Mouse (Mus musculus) thymus, postnatal 14 days (tissue): ENCODE data around the gene Ttc7.

ENCODE experiments used
- DNase-seq: peaks from one replicate; pipeline ENCODE4 v3.0.0; 2021

Ttc7 gene

DNA sequence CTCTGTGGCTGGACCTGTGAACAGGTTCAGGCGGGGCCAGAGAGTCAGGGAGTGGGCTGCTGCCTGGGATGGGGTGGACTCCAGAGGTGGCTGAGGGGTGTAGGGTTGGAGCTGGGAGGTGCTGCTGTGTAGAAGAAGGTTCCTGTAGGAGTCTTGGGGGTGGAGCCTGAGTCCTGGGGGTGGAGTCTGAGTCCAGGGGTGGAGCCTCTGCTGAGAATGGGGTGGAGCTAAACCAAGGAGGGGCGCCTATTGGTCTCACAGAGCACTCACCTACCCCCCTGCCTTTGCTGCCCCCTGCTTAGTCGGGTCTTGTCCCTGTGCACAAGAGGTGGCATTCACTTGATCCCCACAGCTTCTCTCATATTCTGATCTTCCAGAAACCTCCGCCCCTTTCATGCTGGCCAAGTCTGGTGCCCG, 31.9 kb downstream of the Ttc7 start:
- DNase-seq = peak; percentile 56

DNA sequence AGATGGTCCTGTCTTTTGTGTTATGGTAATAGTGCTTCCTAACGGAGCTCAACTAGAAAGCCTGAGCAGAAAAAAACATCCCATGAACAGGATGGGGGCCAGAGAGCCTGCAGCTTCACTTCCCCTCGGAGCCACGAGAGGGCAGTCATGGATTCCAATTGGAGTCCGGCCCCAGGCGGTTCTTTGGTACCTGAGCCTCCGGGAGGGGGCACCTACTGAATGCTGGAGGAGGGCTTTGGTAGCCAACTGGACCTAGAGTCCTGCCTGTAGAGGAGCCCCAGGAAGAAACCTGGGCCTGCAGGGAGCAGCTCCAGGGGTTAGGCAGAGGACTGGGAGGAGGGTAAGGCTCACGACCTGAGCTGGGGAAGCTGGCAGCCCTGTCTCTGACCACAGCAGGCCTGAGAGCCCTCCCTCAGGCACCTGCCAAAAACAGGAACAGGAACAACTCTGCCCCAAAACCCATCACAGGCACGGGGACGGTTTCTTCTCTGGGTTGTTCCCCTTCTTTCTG, 32.4 kb downstream of the Ttc7 start:
- peak; percentile 95 for DNase-seq

DNA sequence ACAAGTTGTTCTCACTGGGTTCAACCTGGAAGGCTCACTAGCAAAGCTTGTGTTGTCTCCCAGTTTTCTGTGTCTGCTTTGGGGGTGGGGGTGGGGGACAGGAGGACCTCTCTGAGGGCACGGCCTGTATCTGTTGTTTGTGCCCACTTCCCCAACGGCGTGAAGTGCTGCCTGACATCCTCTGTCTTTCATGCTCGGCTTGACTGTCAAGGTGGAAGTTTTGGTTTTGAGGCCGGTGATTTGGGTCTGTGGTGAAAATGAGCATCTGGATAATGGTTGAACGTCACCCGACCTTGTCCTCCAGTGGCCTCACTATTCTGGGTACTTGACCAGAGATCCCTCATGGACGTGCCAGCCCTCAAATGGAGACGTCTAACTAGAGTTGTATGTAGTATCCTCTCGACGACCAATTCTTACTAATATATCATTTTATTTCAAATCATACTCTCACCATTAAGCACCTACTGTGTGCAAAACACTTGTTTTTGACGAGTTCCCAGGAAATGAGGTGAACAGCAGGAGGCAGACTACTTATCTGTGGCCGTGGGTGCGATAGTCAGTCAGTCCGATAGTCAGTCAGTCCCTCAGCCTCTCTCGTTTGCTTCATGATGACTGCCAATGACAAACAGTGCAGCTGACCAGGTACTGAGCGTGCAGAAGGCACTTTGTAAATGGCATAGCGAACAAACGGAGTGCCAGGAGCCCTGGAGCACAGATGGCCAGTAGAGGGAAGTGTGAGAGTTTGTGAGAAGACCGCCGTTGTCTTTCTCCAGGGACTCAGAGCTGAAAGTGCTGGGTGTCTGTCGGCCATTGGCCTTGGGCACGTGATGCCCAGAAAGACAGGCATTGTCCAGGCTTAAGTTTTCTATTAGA, 33.4 kb downstream of the Ttc7 start:
- DNase-seq = no peak

DNA sequence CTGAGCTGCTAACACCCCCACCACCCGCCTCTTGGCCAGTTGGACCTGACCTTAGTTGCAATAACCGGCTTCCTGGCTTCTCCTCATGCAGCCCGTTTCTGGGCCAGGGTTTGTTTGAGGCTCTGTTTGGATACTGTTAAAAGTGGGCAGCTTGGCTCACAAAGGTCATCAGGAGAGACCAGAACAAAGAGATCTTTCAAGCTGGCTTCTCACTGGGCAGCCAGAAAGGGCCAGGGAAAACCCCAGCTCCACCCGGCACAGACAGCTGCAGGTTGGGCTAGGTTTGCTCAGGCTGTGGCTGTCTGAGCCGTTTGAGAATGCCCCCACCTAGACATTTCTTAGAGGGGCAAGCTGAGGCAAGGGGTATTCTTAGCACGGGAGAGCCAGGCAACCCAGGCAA, 34.6 kb downstream of the Ttc7 start:
- DNase-seq = no peak

DNA sequence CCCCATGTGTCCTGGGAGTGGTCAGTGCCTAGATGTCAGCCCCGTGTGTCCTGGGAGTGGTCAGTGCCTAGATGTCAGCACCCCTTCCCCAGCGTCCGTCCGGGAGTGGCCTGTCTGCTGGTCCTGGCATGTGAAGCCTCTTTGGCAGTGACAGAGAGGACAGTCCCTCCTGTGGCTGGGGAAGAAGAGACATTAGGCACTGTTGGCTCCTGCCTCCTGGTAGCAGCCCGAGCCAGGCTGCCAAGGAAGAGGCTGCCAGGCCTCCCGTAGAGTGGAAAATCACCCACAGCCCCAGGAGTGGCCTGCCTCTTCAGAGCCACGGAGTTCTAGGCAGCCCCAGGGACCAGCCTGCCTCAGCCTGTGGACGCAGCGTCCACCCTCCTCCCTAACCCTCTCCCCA, 35.3 kb downstream of the Ttc7 start:
- no peak for DNase-seq

DNA sequence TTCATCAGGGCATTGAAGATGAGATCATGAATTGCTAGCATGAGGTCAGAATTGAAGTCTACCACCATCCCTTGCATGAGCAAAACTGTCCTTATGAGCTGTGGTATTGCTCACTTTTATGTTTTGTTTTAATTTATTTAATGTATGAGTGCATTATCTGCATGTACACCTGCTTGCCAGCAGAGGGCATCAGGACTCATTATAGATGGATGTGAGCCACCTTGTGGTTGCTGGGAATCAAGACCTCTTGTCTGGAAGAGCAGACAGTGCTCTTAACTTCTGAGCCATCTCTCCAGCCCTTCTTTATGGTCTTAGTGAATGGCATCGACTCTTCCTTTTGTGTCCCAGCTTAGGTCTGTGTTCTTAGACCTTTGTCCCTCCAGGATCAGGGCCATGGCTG, 39.0 kb downstream of the Ttc7 start:
- peak; percentile 44 for DNase-seq

DNA sequence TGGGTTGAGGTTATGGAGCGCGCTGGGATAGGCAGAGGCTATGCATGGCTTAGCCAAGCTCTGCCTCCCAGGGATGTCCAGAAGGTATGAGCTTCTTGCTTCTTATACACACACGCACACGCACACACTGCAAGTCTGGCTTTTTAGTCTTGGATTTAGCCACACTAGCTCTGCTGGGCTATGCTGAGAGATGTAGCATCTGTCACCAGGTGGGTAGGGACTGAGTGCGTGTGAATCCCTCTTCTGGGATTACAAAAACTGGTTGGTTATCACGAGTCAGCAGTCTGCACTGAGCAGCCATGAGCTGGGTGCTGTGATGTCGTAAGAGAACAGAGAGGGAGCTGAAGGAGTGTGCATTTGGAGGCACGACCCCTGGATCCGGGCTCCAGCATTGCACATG, 40.5 kb downstream of the Ttc7 start:
- DNase-seq = no peak

DNA sequence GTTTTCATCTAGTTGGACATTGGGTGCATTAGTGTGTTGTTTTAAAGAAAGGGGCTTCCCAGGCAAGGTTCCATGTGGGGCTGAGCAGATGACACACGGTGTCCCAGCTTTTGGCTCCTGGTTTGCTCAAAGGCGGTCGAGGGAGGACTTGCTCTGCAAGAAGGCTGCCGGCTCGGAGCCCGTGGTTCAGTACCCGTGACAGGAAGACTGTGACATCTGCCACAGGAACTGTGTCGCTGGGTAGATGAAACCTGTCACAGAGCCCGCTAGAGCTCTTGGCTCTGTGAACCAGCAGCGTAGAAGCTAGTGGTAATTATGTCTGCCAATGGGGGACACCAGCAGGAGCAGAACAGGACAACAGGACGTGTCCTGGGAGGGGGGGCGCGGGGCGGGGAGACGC, 42.8 kb downstream of the Ttc7 start:
- DNase-seq = peak; percentile 69

DNA sequence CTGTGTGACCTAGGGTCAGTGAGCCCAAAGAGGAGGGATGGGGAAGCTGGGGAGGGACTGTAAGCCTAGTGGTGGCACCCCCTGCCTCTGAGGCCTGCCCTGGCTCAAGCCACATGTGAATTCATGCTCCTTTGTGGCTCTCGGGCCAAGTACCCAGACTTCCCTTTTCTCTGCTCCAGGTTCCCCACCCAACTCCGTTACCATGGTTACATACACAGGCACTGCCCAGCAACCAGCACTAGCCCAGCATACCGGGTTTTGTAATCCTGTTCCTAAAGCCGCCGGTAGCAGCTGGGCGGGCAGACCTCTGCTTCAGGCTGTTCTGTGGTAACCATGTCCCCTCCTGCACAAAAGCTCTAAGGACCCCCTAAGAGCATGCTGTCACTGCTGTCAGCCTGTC, 44.3 kb downstream of the Ttc7 start:
- DNase-seq = no peak

DNA sequence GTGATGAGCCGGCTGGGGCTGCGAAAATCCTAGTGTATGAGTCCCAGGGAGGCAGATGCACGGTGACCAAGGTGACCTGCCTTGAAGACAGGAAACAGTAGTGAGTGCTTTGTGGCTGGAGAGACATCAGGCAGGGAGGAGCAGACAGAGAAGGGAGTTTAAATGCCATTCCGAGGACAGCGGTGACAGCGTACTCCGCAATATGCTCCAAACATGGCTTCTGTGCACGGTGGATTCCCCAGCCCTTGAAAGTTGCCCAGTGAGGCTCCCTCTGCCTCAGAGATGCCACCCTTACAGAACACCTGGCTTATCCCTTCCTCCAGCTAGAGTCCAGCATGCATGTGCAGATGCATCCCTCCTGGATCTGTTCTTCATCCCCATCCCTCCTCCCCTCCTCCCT, 45.0 kb downstream of the Ttc7 start:
- no peak for DNase-seq

DNA sequence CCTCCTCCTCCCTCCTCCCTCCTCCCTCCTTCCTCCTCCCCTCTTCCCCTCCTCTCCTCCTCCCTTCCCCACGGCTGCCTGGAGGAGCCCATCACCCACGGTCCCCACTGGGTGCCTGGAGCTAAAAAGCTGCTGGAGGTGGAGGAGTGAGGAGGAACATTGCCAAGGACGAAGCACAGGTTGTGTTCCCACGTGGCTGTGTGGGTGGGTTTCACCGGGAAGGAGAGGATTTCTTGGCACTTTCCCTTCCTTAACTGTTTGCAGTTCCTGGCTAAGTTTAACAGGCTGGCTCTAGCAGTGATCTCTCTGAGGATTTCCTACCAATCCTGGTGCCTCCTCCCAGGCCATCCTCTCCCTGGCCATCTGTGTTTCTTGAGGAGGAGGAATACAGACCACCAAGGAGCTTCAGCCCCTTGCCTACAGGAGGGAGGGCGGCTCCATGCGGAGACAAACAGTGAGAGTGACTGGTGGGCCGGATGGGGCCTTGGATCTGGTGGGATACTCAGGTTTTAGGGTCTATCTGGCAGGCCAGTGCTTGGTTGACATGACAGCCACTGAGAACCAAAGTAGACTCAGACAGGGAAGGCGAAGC, 45.6 kb downstream of the Ttc7 start:
- DNase-seq = no peak

DNA sequence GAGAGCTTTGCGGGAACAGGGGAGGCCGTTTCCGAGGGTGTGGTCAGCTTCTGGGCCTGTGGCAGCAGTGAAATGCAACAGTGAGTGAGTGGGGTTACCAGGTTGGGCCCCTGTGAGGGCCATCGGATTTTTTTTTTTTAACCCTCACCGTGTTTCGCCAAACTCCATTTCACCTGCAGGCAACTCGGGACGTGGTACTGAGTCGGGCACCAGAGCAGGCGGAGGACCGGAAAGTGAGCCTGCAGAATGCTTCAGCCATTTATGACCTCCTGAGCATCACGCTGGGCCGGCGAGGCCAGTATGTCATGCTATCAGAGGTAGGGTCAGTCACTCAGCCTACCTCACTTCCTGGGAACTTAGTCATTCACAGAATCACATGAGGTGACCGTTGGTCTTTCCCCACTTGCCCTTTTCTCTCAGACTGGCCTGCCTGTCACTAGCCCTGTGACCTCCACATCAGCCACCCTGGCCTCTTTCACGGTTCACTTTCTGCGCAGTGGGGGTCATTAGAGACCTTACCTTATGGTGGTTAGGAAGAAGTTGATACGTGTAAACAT, 46.5 kb downstream of the Ttc7 start:
- DNase-seq = no peak

DNA sequence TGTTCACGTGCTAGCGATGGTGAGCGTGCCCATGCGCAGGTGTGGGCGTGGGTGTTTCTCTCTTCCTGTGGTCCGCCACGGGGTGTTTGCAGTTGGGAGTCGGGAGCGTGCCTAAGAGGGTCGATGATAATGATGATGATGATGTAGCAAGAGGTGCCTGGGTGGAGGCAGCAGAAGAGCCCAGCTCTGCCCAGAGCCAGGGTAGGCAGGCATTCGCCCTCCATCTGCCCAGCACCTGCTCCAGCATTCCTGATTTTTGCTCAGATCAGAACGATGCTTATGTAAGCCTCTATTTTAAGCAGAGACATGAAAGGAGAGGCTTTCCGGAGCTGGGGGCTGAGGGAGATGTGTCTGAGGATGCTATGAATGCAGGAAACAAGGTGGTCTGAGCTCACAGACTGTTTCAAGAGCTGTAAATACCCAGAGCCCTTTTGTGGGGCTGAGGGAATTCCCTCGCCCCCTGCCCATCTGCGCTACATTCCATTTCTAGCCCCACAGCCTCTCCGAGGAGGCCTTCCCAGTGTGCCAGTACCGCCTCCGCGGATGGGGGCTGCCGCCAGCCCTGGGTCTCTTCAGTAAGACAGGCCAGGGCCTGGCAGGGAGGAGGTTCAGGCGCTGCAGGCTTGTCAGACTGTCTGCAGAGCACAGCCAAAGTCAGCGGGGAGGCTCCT, 47.7 kb downstream of the Ttc7 start:
- no peak for DNase-seq

DNA sequence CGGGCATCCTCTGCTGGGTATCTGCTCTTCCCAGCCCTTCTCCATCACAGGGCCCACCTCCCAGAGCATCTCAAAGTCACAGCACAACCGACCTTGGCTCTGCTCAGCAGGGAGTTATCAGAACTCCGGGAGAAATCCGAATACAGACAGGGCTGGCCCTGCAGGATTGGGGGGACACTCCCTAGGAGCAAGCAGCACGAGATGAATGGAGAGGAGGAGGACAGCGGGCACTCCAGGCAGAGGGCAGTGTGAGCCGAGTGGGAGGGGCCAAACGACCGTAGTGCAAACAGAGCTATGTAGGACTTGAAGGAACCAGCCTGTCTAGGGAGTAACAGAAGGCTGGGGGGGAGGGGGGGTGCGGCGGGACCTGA, 48.2 kb downstream of the Ttc7 start:
- DNase-seq = no peak

DNA sequence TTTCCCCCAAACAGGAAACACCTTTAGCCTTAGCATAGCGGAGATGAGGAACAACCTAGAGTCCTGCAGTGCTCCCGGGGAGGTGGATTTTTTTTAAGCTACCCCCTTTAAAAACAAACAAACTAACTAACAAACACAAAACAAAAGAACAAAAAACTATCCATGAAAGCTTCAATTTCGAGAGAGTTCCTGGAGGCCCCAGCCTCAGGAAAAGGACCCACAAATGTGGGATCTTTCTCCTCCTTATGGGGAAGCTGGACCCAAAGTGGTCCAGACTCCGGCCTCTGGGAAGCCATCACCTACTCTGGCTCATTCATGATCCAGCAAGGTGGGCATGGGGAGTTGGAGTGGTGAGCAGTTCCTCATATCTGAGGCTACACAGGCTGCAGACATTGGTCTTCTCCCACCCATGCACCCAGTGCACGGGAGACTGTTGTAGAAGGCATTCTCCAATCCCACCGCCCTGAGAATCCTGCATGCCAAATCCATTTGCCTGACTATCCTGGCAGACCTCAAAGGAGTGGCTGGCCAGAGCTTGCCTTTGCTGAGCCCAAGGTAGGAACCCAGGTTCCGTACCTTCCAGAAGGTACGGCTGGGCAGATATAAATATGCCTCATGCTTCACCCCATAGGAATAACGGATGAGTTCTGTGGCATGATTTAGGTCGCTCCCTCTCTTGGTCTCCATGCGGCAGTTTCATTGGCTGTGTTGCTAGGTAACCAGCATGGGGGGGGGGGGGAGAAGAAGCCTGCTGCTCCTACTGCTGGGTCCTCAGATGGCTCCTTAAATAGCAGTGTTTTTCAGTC, 48.9 kb downstream of the Ttc7 start:
- no peak for DNase-seq

DNA sequence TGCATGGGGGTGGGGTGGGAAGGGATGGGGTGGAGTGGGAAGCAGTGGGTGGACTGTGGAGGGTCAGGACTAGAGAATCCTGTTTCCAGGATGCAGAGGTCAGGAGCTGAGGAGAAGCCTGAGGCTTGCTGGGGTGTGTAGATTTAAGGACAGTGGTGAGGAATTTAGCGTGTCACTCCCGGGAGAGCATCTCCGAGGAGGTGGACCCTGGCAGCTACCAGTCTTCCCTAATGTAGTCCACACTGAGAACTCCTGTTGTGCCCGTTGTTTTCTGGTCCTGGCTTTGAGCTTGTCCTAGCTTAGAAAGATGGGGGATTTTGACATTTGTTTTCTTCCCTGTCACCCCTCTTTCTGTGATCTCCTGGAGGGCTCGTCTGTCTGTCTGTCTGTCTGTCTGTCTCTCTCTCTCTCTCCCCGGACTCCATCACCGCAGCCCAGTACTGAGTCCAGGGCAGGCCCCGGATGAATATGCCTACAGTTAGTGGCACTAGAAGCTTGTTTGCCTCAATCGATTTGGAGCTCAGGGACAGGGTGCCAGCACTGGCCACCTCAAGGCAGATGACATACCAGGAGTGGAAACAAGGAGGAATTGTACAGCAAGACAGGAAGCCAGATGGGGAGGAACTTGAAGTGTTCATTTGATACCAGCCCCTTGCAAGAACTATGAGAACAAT, 49.6 kb downstream of the Ttc7 start:
- no peak for DNase-seq

DNA sequence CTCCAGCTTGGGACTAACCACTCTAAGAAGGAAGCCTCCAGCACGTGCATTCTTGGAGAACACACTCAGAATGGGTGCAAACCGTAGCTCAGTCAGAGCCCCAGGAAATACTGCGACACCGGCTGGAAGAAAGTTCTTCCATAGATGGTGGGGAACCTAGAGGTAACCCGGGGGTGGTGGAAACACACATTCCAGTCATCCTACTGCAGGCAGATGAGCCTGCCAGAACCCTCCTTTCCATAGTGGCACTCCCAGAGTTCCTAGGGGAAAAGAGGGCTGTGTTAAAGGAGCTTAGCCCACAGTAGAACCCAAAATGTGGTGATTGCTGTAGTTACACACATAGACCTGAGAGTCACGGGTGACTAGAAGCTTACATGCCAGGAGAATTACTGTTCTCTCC, 50.2 kb downstream of the Ttc7 start:
- no peak for DNase-seq

DNA sequence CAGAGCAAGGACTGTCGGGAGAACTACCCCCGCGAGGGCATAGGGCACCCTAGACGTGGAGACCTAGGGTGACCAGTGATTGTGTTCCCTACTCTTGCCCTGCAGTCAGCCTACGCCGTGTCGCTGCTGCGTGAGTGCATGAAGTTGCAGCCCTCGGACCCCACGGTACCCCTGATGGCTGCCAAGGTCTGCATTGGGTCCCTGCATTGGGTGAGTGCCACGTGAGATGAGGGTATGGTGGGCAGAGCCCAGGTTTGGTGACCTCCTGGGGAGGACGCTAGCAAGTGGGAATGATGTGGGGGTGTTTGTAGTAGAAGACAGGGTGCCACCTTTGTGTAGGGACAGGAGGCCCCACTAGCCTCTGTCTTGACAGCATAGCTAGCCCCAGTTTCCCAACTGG, 51.5 kb downstream of the Ttc7 start:
- DNase-seq = no peak

DNA sequence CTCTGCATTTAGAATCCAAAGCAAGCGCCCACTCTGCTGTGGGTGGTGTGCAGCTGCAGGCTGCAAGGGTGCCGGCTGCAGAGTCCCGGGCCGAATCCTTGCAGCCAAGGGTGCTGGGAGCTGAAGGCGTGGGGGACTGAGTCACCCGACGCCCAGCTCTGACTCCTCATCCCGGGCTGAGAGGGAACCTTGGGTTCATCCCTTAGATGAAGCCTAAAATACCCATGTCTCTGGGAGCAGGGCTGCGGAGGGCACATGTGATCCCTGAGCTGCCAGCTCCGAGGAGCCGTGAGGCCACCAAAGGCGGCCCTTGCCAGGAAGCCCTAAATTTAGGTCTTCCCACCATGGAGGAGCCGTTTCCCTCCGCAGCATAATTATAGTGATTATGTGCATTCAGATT, 52.5 kb downstream of the Ttc7 start:
- no peak for DNase-seq

DNA sequence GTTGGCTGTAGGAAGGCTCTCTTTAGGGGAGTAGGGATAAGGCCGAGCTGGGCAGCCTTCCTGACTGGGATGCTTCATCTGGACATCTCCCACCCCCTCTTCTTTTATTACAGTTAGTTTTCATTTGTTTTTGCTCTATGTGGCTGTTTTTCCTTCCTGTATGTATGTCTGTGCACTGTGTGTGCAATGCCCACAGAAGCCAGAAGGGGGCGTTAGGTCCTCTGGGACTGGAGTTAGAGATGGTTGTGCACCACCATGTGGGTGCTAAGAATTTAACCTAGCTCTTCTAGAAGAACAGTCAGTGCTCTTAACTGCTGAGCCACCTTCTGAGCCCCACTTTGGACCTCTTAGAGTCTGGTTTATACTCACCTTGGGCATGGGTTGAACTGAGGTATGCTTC, 53.0 kb downstream of the Ttc7 start:
- DNase-seq = no peak

DNA sequence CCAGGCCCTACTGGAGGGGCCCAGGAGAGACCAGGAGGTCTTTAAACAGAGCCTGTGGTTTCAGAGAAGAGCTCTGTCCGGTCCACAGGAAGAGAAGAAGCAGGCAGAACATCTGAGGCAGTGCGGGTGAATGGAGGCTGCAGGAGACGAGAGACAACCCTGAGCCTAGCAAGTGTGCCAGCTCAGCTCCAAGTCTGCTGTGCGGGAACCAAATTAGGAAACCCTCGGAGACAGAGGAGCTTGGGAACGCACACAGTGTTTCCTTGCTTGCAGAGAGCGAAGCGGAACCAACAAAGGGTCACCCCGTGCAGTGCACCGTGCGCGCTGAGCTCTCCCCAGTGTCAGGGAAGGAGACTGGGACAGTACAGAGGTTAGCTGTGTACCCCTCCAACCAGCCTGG, 54.2 kb downstream of the Ttc7 start:
- no peak for DNase-seq

DNA sequence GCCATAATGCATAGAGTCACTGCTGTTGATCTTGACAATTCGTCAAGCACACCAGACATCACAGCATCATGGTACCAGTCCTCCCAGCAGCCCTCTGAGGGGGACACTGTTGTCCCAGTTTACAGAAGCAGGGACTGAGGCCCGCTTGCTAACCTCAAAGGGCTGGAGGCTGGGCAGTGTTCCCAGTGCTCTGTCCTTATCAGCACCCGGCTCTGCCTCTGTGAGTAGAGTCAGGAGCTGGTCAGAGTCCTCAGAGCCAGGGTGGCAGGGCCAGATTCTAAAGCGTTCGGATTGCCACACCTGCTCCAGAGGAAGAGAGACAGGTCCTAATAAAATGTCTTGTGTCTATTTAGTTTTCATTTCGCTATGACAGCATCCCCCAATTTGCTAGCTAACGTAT, 55.0 kb downstream of the Ttc7 start:
- no peak for DNase-seq
